Mouse (Mus musculus): ENCODE measurements around the gene C1qtnf7.

GRCm38 (mm10) chr5:43538322-43539167, 23.2 kb downstream of the C1qtnf7 start:
- TF ChIP-seq POLR2A (IDR thresholded peaks at IDR 0.05; ENCODE audit: extremely low read depth, insufficient read depth, low read length) = no peak
- no peak for TF ChIP-seq CTCF (IDR thresholded peaks at IDR 0.05; ENCODE audit: low read depth, low read length)
